8 mouse cellular contexts compared by ENCODE assay signal in the genomic region with DNA sequence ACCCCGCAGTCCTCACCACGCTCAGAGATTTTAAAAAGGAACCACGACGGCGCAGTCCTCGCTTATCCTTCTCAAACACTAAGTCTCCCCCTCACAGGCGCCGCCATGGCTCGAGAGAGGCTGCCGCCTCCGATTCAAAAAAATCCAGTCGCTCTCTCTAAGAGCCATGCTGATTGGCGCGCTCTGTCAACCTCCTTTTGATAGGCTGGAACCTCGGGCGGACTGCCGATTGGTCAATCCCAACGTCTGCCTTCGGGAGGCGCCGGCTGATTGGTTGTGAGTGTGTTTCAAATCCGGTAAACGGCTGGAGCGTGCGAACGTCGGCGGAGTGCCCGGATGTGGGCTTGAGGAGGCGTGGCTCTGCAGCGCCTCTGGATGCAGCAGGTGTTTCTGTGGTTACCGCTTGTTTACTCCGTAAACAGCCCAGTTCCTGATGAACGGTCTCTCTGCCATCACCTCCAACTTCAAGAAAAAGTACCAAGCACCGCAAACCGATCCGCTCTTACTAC. TPM values are rescaled to one million over a fixed set of nuclear protein-coding genes. Genes with fewer than 3 reads are reported as not detected.
DNase-seq lines count a peak whose midpoint lies in the region; ATAC-seq and TF ChIP-seq lines count a peak whose summit lies in the region.

A gene (minus strand): TSS at position 178 of the 509 bp plus-strand sequence.

- no peaks in the 10 kb centered on the region for H3K79me2 ChIP-seq in heart, adult 2 months (replicated peaks; ENCODE audit: control insufficient read depth, insufficient read depth, low read length)

- no peaks in the 10 kb centered on the region for H3K27me3 ChIP-seq in embryonic facial prominence, embryonic 14.5 days (replicated peaks; ENCODE audit: control insufficient read depth, insufficient read depth, low read length)
- H3K27me3 ChIP-seq in heart, adult 2 months (ENCODE audit: control insufficient read depth, insufficient read depth, low read length) = no peaks in the 10 kb centered on the region
- H3K27me3 ChIP-seq in limb, embryonic 13.5 days = no peaks in the 10 kb centered on the region
- H3K27me3 ChIP-seq in midbrain, embryonic 16.5 days (ENCODE audit: control insufficient read depth, insufficient read depth, low read depth, low read length) = no peaks in the 10 kb centered on the region

- TF ChIP-seq CTCF in heart, adult 2 months (IDR thresholded peaks at IDR 0.05) = peak; percentile 32; the same call in 1 of the 2 replicates

- ATAC-seq in embryonic facial prominence, embryonic 14.5 days (ENCODE audit: low read depth) = peak; percentile 99
- peak; percentile 99 for ATAC-seq in limb, embryonic 13.5 days (ENCODE audit: low FRiP score, low read depth)
- peak; percentile 100 for ATAC-seq in midbrain, embryonic 16.5 days

- intact Hi-C loops in heart, adult 2 months (cut with DNase I) = loop anchor here (2.0 to 10.0 kb wide), 2 partner anchors 29 to 171 kb away; a partner anchor contains a TSS

- H3K9me3 ChIP-seq in embryonic facial prominence, embryonic 14.5 days (ENCODE audit: control insufficient read depth, low read length) = no peaks in the 10 kb centered on the region
- no peaks in the 10 kb centered on the region for H3K9me3 ChIP-seq in limb, embryonic 13.5 days
- no peaks in the 10 kb centered on the region for H3K9me3 ChIP-seq in midbrain, embryonic 16.5 days (replicated peaks; ENCODE audit: control insufficient read depth, low read length, poor library complexity, severe bottlenecking)

- peak within 1 kb of the TSS; percentile 66 for H3K4me2 ChIP-seq in embryonic facial prominence, embryonic 14.5 days (ENCODE audit: low read depth, low read length)
- H3K4me2 ChIP-seq in limb, embryonic 13.5 days (replicated peaks) = peak within 1 kb of the TSS; percentile 72
- peak within 1 kb of the TSS; percentile 97 for H3K4me2 ChIP-seq in midbrain, embryonic 16.5 days (ENCODE audit: low read length)

- peak within 1 kb of the TSS; percentile 81 for H3K9ac ChIP-seq in embryonic facial prominence, embryonic 14.5 days (ENCODE audit: low read depth, low read length)
- peak within 1 kb of the TSS; percentile 74 for H3K9ac ChIP-seq in heart, adult 2 months (ENCODE audit: low read depth, low read length)
- H3K9ac ChIP-seq in limb, embryonic 13.5 days = peak within 1 kb of the TSS; percentile 83
- H3K9ac ChIP-seq in midbrain, embryonic 16.5 days (ENCODE audit: low read depth, low read length) = peak within 1 kb of the TSS; percentile 60

- peak; percentile 64; the same call in 1 of the 2 replicates for TF ChIP-seq POLR2A in heart, adult 2 months (IDR thresholded peaks at IDR 0.05; ENCODE audit: insufficient read depth, low read depth, low read length)

- peak; percentile 100 for DNase-seq in 3T3-L1 (ENCODE audit: low read depth, low spot score)
- peak; percentile 95 to 97 for DNase-seq in adrenal gland, postnatal 4 days (ENCODE audit: low spot score in 2 of 2)
- DNase-seq in embryonic facial prominence, embryonic 14.5 days (ENCODE audit: low spot score) = peak; percentile 100
- DNase-seq in heart, adult 2 months = peak; percentile 99
- DNase-seq in kidney, adult 8-10 months = peak; percentile 99
- DNase-seq in spleen, postnatal 10 days (ENCODE audit: low spot score in 2 of 2) = peak; percentile 95 to 98

- 1% methylated on average over 36 of the region's 37 CpGs for WGBS in embryonic facial prominence, embryonic 14.5 days
- WGBS in heart, adult 2 months = under 1% methylated on average over 37 of the region's 37 CpGs
- under 1% methylated on average over 37 of the region's 37 CpGs for WGBS in limb, embryonic 13.5 days
- under 1% methylated on average over 37 of the region's 37 CpGs for WGBS in midbrain, embryonic 16.5 days

- peak within 1 kb of the TSS; percentile 82 for H3K27ac ChIP-seq in embryonic facial prominence, embryonic 14.5 days (replicated peaks; ENCODE audit: low read depth, low read length)
- peak within 1 kb of the TSS; percentile 52 for H3K27ac ChIP-seq in heart, adult 2 months
- H3K27ac ChIP-seq in limb, embryonic 13.5 days = peak within 1 kb of the TSS; percentile 83
- H3K27ac ChIP-seq in midbrain, embryonic 16.5 days (ENCODE audit: low read length) = 0 out of 2 replicates have a peak within 1 kb of the TSS, but pooled peaks have one; percentile 1

- H3K4me3 ChIP-seq in embryonic facial prominence, embryonic 14.5 days (ENCODE audit: low read depth, low read length) = peak within 1 kb of the TSS; percentile 78
- H3K4me3 ChIP-seq in heart, adult 2 months = peak within 1 kb of the TSS; percentile 51
- peak within 1 kb of the TSS; percentile 85 for H3K4me3 ChIP-seq in limb, embryonic 13.5 days
- peak within 1 kb of the TSS; percentile 83 for H3K4me3 ChIP-seq in midbrain, embryonic 16.5 days (ENCODE audit: low read depth, low read length)

- peaks cover 21% of the 10 kb centered on the region for H3K4me1 ChIP-seq in embryonic facial prominence, embryonic 14.5 days (ENCODE audit: control insufficient read depth, insufficient read depth, low read length)
- peaks cover 2% of the 10 kb centered on the region for H3K4me1 ChIP-seq in heart, adult 2 months (ENCODE audit: control insufficient read depth, insufficient read depth, low read length)
- peaks cover 29% of the 10 kb centered on the region for H3K4me1 ChIP-seq in limb, embryonic 13.5 days
- H3K4me1 ChIP-seq in midbrain, embryonic 16.5 days (ENCODE audit: control insufficient read depth, insufficient read depth, low read length) = peaks cover 11% of the 10 kb centered on the region

- H3K36me3 ChIP-seq in embryonic facial prominence, embryonic 14.5 days (ENCODE audit: control insufficient read depth, insufficient read depth, low read length) = peaks cover 13% of the 10 kb centered on the region
- H3K36me3 ChIP-seq in heart, adult 2 months (ENCODE audit: control insufficient read depth, insufficient read depth, low read length) = no peaks in the 10 kb centered on the region
- peaks cover 13% of the 10 kb centered on the region for H3K36me3 ChIP-seq in limb, embryonic 13.5 days
- H3K36me3 ChIP-seq in midbrain, embryonic 16.5 days (ENCODE audit: control insufficient read depth, insufficient read depth, low read length) = no peaks in the 10 kb centered on the region

- peak; percentile 47; the same call in 1 of the 2 replicates for TF ChIP-seq EP300 in heart, adult 2 months (IDR thresholded peaks at IDR 0.05; ENCODE audit: insufficient read depth, low read depth, low read length)

RNA-seq across cellular contexts. Expression of the gene that starts here (rescaled TPM):
- 10 to 100 TPM; 20.6 to 26.5 TPM for total RNA-seq in adrenal gland, postnatal 4 days (2021)
- polyA plus RNA-seq in embryonic facial prominence, embryonic 14.5 days (2014; fragmentation: Nextera tagmentation; extraction: Ambion mirVana) = 35.6 and 40.5 TPM in 2 replicates
- total RNA-seq in heart, adult 2 months (2021) = under 1 TPM; 0.39 to 0.73 TPM
- polyA plus RNA-seq in heart, adult 2 months (2012; rRNA removed) = 0.12 and 0.29 TPM in 2 replicates
- 45.2 and 47.2 TPM in 2 replicates for polyA plus RNA-seq in limb, embryonic 13.5 days (2015; fragmentation: Nextera tagmentation; extraction: Ambion mirVana)
- polyA plus RNA-seq in midbrain, embryonic 16.5 days (2015; fragmentation: Nextera tagmentation; extraction: Ambion mirVana) = 5.8 and 9.4 TPM in 2 replicates

Comparison
In these comparisons a context has a peak if more than half of its experiments do, and no peak if none do; other contexts are left out.
1. Peak in every context shown above with its lines: DNase-seq, ATAC-seq, H3K4me3 ChIP-seq and H3K27ac ChIP-seq.
2. RNA of the gene that starts here (total RNA-seq): 20.6 to 26.5 TPM in adrenal gland, postnatal 4 days; 0.39 to 0.73 TPM in heart, adult 2 months; every median in the first group is over 10 times any median in the second.
3. Peak in DNase-seq, H3K4me3 ChIP-seq, H3K27ac ChIP-seq and H3K9ac ChIP-seq in heart, adult 2 months; RNA of the gene not detected or under 1 TPM.
4. H3K27ac ChIP-seq: peak in every context shown above with its lines; median percentile 83 in limb, embryonic 13.5 days; 82 in embryonic facial prominence, embryonic 14.5 days; 52 in heart, adult 2 months; 1 in midbrain, embryonic 16.5 days.